Comparison of ENCODE assay signal across 9 mouse cellular contexts in the genomic region with DNA sequence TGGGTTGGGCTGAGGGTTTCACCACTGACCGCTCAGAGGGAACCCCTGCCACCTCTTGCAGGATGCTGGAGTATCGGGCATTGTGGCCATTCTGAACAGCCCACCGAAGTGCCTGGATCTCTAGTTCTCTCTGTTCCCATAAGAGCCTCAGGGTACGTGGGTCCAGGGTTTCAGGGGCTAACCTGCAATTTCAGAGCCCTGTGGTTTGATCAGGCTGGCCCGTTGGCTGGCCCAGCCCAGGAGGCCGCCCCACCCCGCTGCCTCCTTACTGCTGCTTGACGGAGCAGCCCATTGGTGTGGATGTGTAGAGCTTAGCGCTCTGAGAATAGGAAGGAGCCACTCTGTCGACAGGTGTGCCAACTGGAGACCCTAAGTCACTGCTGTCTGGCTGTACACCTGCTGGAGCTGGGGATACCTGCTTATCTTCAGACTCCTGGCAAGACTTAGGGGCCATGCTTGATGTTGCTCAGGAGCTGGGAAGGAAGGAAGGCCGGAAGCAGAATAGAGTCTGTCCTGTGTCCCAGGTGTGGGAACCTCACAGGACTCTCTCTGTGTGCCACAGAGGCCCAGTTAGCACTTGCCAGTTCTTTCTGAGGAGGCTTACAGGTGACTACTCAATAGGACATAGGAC. TPM values are rescaled to one million over a fixed set of nuclear protein-coding genes. Genes with fewer than 3 reads are reported as not detected.
DNase-seq lines count a peak whose midpoint lies in the region; ATAC-seq and TF ChIP-seq lines count a peak whose summit lies in the region.
"Had no signal": no experiment of that assay in that cellular context is flagged by ENCODE, and none has a peak within 500 bp of the region (broad histone marks: within the 10 kb centered on the region; RNA-seq: fewer than 3 reads in every experiment).

Lmntd2 (minus strand) TSS at position 476 of the 631 bp plus-strand sequence.

- H3K36me3 ChIP-seq in lung, embryonic 15.5 days: no peaks in the 10 kb centered on the region
- peaks cover 12% of the 10 kb centered on the region for H3K36me3 ChIP-seq in forebrain, embryonic 13.5 days (ENCODE audit: poor library complexity, severe bottlenecking)
- peaks cover 13% of the 10 kb centered on the region for H3K36me3 ChIP-seq in limb, embryonic 14.5 days (ENCODE audit: control insufficient read depth, insufficient read depth, low read length)
- H3K36me3 ChIP-seq in stomach, embryonic 15.5 days: no peaks in the 10 kb centered on the region

- no peak for ATAC-seq in lung, embryonic 15.5 days (ENCODE audit: borderline replicate concordance, extremely low read depth, low FRiP score, low TSS enrichment)
- ATAC-seq in forebrain, embryonic 13.5 days: no peak
- no peak for ATAC-seq in limb, embryonic 14.5 days (ENCODE audit: low FRiP score, low read depth)
- no peak for ATAC-seq in stomach, embryonic 15.5 days (ENCODE audit: insufficient read depth, low FRiP score, low read depth)

- no peaks in the 10 kb centered on the region for H3K9me3 ChIP-seq in lung, embryonic 15.5 days
- no peaks in the 10 kb centered on the region for H3K9me3 ChIP-seq in forebrain, embryonic 13.5 days (replicated peaks)
- no peaks in the 10 kb centered on the region for H3K9me3 ChIP-seq in limb, embryonic 14.5 days (ENCODE audit: control insufficient read depth, low read length)
- H3K9me3 ChIP-seq in stomach, embryonic 15.5 days: no peaks in the 10 kb centered on the region

- TF ChIP-seq POLR2A in limb, embryonic 14.5 days (IDR thresholded peaks at IDR 0.05; ENCODE audit: borderline replicate concordance, extremely low read depth, insufficient read depth, insufficient read length): no peak

- WGBS in lung, embryonic 15.5 days: 82% methylated on average over 11 of the region's 11 CpGs
- WGBS in forebrain, embryonic 13.5 days: 93% methylated on average over 11 of the region's 11 CpGs
- 87% methylated on average over 11 of the region's 11 CpGs for WGBS in limb, embryonic 14.5 days
- WGBS in stomach, embryonic 15.5 days: 89% methylated on average over 11 of the region's 11 CpGs

- H3K4me2 ChIP-seq in lung, embryonic 15.5 days: peak within 1 kb of the TSS; percentile 97
- peak within 1 kb of the TSS; percentile 97 for H3K4me2 ChIP-seq in forebrain, embryonic 13.5 days
- H3K4me2 ChIP-seq in limb, embryonic 14.5 days (replicated peaks; ENCODE audit: low read depth, low read length, severe bottlenecking): peak within 1 kb of the TSS; percentile 88
- H3K4me2 ChIP-seq in stomach, embryonic 15.5 days: peak within 1 kb of the TSS; percentile 96

- peaks cover 24% of the 10 kb centered on the region for H3K4me1 ChIP-seq in lung, embryonic 15.5 days
- peaks cover 17% of the 10 kb centered on the region for H3K4me1 ChIP-seq in forebrain, embryonic 13.5 days
- H3K4me1 ChIP-seq in limb, embryonic 14.5 days (ENCODE audit: control insufficient read depth, insufficient read depth, low read length): peaks cover 5% of the 10 kb centered on the region; the same call in 1 of the 2 replicates
- peaks cover 40% of the 10 kb centered on the region for H3K4me1 ChIP-seq in stomach, embryonic 15.5 days

- DNase-seq in lung, adult 18-20 months: no peak
- no peak for DNase-seq in limb, embryonic 14.5 days (ENCODE audit: low spot score)
- DNase-seq in gastrocnemius, postnatal 14 days: no peak
- no peak for DNase-seq in left cerebral cortex, adult 11 months (ENCODE audit: low spot score)
- DNase-seq in urinary bladder, postnatal 10 days (ENCODE audit: low spot score): no peak

- intact Hi-C loops in gastrocnemius, postnatal 14 days (cut with DNase I; ENCODE audit: low total_unique reads): no loop called here

- peak within 1 kb of the TSS; percentile 94 for H3K27ac ChIP-seq in lung, embryonic 15.5 days
- peak within 1 kb of the TSS; percentile 88 for H3K27ac ChIP-seq in forebrain, embryonic 13.5 days
- peak within 1 kb of the TSS; percentile 77; the same call in 1 of the 2 replicates for H3K27ac ChIP-seq in limb, embryonic 14.5 days (replicated peaks; ENCODE audit: low read depth, low read length)
- H3K27ac ChIP-seq in stomach, embryonic 15.5 days: peak within 1 kb of the TSS; percentile 97

- H3K27me3 ChIP-seq in lung, embryonic 15.5 days: no peaks in the 10 kb centered on the region
- no peaks in the 10 kb centered on the region for H3K27me3 ChIP-seq in forebrain, embryonic 13.5 days
- H3K27me3 ChIP-seq in limb, embryonic 14.5 days (ENCODE audit: control insufficient read depth, insufficient read depth, low read length): no peaks in the 10 kb centered on the region
- no peaks in the 10 kb centered on the region for H3K27me3 ChIP-seq in stomach, embryonic 15.5 days (replicated peaks)

- peak within 1 kb of the TSS; percentile 61 for H3K9ac ChIP-seq in lung, embryonic 15.5 days
- H3K9ac ChIP-seq in forebrain, embryonic 13.5 days: peak within 1 kb of the TSS; percentile 79
- peak within 1 kb of the TSS; percentile 68; the same call in 1 of the 2 replicates for H3K9ac ChIP-seq in limb, embryonic 14.5 days (ENCODE audit: low read depth, low read length, severe bottlenecking)
- H3K9ac ChIP-seq in stomach, embryonic 15.5 days: peak within 1 kb of the TSS; percentile 20; the same call in 1 of the 2 replicates

- H3K4me3 ChIP-seq in lung, embryonic 15.5 days: peak within 1 kb of the TSS; percentile 67
- H3K4me3 ChIP-seq in forebrain, embryonic 13.5 days: peak within 1 kb of the TSS; percentile 70
- peak within 1 kb of the TSS; percentile 59 for H3K4me3 ChIP-seq in limb, embryonic 14.5 days (replicated peaks; ENCODE audit: low read length)
- H3K4me3 ChIP-seq in stomach, embryonic 15.5 days (replicated peaks): peak within 1 kb of the TSS; percentile 71

RNA-seq across cellular contexts. Expression of gene Lmntd2, which starts in this region (rescaled TPM):
- polyA plus RNA-seq in lung, embryonic 15.5 days (2015; fragmentation: Nextera tagmentation; extraction: Ambion mirVana): 1.1 and 1.3 TPM in 2 replicates
- polyA plus RNA-seq in forebrain, embryonic 13.5 days (2015; fragmentation: Nextera tagmentation; extraction: Ambion mirVana): 2.1 and 2.3 TPM in 2 replicates
- polyA plus RNA-seq in limb, embryonic 14.5 days (2012; rRNA removed): 6.6 and 6.9 TPM in 2 replicates
- polyA plus RNA-seq in limb, embryonic 14.5 days (2014; fragmentation: Nextera tagmentation; extraction: Ambion mirVana): 0.95 and 1.7 TPM in 2 replicates
- 2.8 and 2.9 TPM in 2 replicates for polyA plus RNA-seq in stomach, embryonic 15.5 days (2015; fragmentation: Nextera tagmentation; extraction: Ambion mirVana)
- not detected for total RNA-seq in gastrocnemius, postnatal 14 days (2021)
- total RNA-seq: layer of hippocampus, adult 18-20 months had no signal

Comparison
In these comparisons a context has a peak if more than half of its experiments do, and no peak if none do; other contexts are left out.
1. H3K9ac ChIP-seq: peak in every context shown above with its lines; median percentile 79 in forebrain, embryonic 13.5 days; 68 in limb, embryonic 14.5 days; 61 in lung, embryonic 15.5 days; 20 in stomach, embryonic 15.5 days.